Mouse (Mus musculus): ENCODE data around the gene Ddx50. TPM values are rescaled to one million over a fixed set of nuclear protein-coding genes. Genes with fewer than 3 reads are reported as not detected.
A peak's percentile ranks its signal among the peaks of the same experiment; 100 is the strongest.
"Not testable (repeated sequence)": the region's sequence is repeated elsewhere in the genome, so short reads cannot be mapped to it uniquely, and the experiment has no call there.

Ddx50 gene
- polyA plus RNA-seq, 1 experiment from 2014 or later: 163 TPM

DNA sequence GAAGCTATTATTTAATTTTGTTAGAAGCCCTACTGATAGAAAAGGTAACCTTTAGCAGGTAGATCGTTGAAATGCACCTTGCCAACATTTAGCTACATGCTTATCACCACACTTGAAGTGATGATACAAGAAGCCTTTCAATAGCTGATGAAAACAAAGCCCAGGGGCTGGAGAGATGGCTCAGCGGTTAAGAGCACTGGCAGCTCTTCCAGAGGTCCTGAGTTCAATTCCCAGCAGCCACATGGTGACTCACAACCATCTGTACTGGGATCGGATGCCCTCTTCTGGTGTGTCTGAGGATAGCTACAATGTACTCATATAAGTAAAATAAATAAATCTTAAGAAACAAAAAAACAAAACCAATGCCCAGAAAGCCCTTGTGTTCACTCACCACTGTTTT lies 46.9 kb downstream of the Ddx50 start:
- no peaks in the 10 kb centered on the region for H3K9me3 ChIP-seq (ENCODE audit: control insufficient read depth, low read length)
- ATAC-seq (ENCODE audit: insufficient number of reproducible peaks, low FRiP score, low TSS enrichment, low read depth): no peak
- WGBS: 91% methylated on average over 3 of the region's 3 CpGs

GRCm38 (mm10) chr10:62603233-62604030 lies 47.6 kb downstream of the Ddx50 start:
- no peaks in the 10 kb centered on the region for H3K27me3 ChIP-seq (ENCODE audit: control insufficient read depth, insufficient read depth, low read length)
- H3K4me2 ChIP-seq (ENCODE audit: low read depth, severe bottlenecking): no peak overlapping the region
- ATAC-seq (ENCODE audit: insufficient number of reproducible peaks, low FRiP score, low TSS enrichment, low read depth) (no peak), DNase-seq (ENCODE audit: low spot score) (no peak)
- H3K9ac ChIP-seq (ENCODE audit: low read length): no peak overlapping the region
- peaks cover 6% of the 10 kb centered on the region; the same call in 1 of the 2 replicates for H3K4me1 ChIP-seq (ENCODE audit: control insufficient read depth, insufficient read depth, low read length)
- no peak overlapping the region for H3K27ac ChIP-seq (replicated peaks; ENCODE audit: low read depth, low read length)
- H3K36me3 ChIP-seq (ENCODE audit: control insufficient read depth, insufficient read depth, low read length): no peaks in the 10 kb centered on the region
- H3K9me3 ChIP-seq (ENCODE audit: control insufficient read depth, low read length): no peaks in the 10 kb centered on the region
- 88% methylated on average over 12 of the region's 12 CpGs for WGBS
- no peak overlapping the region for H3K4me3 ChIP-seq (ENCODE audit: low read depth, low read length)

More for the DNA sequence above, 46.9 kb downstream of the Ddx50 start:
- Histone ChIP-seq H3K36me3 (ENCODE audit: control insufficient read depth, insufficient read depth, low read length) (no peaks in the 10 kb centered on the region), H3K27ac (replicated peaks; ENCODE audit: low read depth, low read length) (no peak overlapping the region), H3K4me1 (ENCODE audit: control insufficient read depth, insufficient read depth, low read length) (peaks cover 6% of the 10 kb centered on the region; the same call in 1 of the 2 replicates), H3K4me2 (ENCODE audit: low read depth, severe bottlenecking) (no peak overlapping the region), H3K9ac (ENCODE audit: low read length) (no peak overlapping the region), H3K4me3 (ENCODE audit: low read depth, low read length) (no peak overlapping the region), H3K27me3 (ENCODE audit: control insufficient read depth, insufficient read depth, low read length) (no peaks in the 10 kb centered on the region)
- DNase-seq (ENCODE audit: low spot score): no peak

DNA sequence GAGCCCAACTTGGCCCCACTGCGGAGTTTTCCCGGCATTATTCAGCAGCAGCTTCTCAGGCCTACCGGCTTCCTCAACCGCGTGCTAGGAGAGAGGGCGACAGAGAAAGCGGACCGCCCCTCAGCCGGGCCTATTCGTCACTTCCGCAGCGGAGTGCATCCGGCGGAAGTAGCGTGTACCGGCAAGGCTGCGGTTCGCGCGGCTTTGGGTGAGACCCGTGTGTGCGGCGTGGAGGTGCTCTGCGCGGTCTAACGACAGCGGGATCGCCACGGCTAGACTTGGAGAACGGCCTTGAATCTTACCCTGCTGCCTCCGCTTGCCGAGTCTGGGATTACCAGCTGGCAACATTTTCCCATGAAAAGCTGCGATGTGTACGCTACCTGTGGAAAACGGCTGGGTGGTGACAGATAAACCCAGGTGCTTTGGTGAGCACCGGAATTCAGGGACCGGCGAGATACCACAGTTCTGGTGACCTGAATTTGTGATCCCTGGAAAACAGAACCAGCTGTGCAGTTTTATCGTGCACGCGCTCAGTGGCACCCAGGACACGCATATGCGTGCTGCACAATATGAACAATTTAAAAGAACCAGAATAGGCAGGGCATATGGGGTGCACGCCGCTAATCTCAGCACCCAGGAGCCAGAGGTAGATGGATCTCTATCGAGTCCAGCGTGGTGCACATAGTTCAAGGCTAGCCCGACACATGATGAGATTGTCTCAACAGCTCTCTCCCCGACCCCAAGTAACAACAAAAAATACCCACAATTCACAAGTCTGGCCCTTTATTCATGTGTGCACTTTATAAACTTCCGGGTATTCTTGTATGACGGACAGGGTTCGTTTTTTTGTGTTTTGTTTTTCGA lies 48.6 kb downstream of the Ddx50 start, which contains the start of gene Ddx21:
Gene Ddx21, minus strand, starts transcription at position 105 of the 864 bp plus-strand sequence.
- Histone ChIP-seq H3K36me3 (ENCODE audit: control insufficient read depth, insufficient read depth, low read length) (peaks cover 5% of the 10 kb centered on the region), H3K4me2 (ENCODE audit: low read depth, severe bottlenecking) (peak within 1 kb of the TSS; percentile 91), H3K27me3 (ENCODE audit: control insufficient read depth, insufficient read depth, low read length) (no peaks in the 10 kb centered on the region), H3K4me3 (ENCODE audit: low read depth, low read length) (peak within 1 kb of the TSS; percentile 83), H3K9ac (ENCODE audit: low read length) (peak within 1 kb of the TSS; percentile 72), H3K27ac (replicated peaks; ENCODE audit: low read depth, low read length) (no peak within 1 kb of the TSS; the same call in 1 of the 2 replicates), H3K9me3 (ENCODE audit: control insufficient read depth, low read length) (no peaks in the 10 kb centered on the region), H3K4me1 (ENCODE audit: control insufficient read depth, insufficient read depth, low read length) (peaks cover 6% of the 10 kb centered on the region; the same call in 1 of the 2 replicates)
- WGBS: 8% methylated on average over 53 of the region's 53 CpGs
- DNase-seq (ENCODE audit: low spot score) (peak; percentile 95), ATAC-seq (ENCODE audit: insufficient number of reproducible peaks, low FRiP score, low TSS enrichment, low read depth) (peak; percentile 93)

DNA sequence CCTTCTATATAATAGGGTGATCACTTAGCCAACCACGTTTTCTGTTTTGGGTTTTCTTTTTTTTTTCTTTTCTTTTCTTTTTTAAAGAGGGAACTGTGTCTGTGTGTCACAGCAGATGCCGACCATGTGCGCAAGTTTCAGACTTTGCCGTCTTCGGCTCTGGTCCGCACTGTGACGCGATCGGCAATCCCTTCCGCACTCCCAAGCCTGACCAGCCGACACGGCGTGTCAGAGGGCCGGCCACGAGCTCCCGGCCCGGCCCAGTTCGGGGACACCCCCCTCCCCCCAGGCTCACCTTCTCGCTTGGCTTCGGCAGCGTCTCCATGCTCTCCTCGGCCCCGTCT lies 49.2 kb downstream of the Ddx50 start:
- no peaks in the 10 kb centered on the region for H3K27me3 ChIP-seq (ENCODE audit: control insufficient read depth, insufficient read depth, low read length)
- H3K27ac ChIP-seq (replicated peaks; ENCODE audit: low read depth, low read length): no peak overlapping the region
- peak overlapping the region; percentile 91 for H3K4me2 ChIP-seq (ENCODE audit: low read depth, severe bottlenecking)
- H3K9ac ChIP-seq (ENCODE audit: low read length): peak overlapping the region; percentile 72
- H3K36me3 ChIP-seq (ENCODE audit: control insufficient read depth, insufficient read depth, low read length): peaks cover 8% of the 10 kb centered on the region
- WGBS: 0% methylated on average over 23 of the region's 23 CpGs
- H3K9me3 ChIP-seq (ENCODE audit: control insufficient read depth, low read length): no peaks in the 10 kb centered on the region
- H3K4me1 ChIP-seq (ENCODE audit: control insufficient read depth, insufficient read depth, low read length): peaks cover 6% of the 10 kb centered on the region; the same call in 1 of the 2 replicates
- peak; percentile 76 for ATAC-seq (ENCODE audit: insufficient number of reproducible peaks, low FRiP score, low TSS enrichment, low read depth)
- no peak for DNase-seq (ENCODE audit: low spot score)
- H3K4me3 ChIP-seq (ENCODE audit: low read depth, low read length): peak overlapping the region; percentile 83

DNA sequence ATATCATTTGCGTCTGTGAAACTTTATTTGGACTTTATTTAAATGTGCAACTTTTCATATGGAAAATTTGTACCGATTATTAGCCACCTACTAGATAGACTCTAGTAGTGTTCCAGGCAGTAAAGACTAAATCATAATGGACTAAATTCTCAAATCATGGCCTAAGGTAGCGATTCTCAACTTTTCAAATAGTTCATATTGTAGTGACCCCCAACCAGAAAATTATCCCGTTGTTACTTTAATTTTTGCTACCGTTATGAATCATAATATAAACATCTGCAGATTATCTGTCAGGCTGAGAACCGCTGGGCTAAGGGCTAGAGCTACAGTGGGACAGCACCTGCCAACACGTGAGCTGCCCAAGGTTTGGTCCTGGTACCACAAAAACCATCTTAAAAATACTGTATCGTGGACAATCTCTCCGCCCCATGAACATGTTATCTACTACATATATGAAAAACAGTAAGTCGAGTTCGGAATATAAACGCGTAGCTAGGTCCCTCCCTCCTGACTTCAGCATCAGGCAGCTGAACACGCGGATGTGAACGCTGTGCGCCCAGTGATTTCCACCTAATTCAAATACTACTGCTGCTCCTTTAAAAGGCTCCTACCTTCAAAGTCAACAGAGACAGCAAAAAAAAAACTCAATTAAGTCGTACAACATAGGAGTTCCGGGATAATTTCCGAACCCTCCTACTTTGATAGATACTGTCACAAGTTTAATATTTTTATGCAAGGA lies 49.8 kb downstream of the Ddx50 start:
- Histone ChIP-seq H3K36me3 (ENCODE audit: control insufficient read depth, insufficient read depth, low read length) (peaks cover 8% of the 10 kb centered on the region), H3K9ac (ENCODE audit: low read length) (peak overlapping the region; percentile 48; the same call in 1 of the 2 replicates), H3K27me3 (ENCODE audit: control insufficient read depth, insufficient read depth, low read length) (no peaks in the 10 kb centered on the region), H3K9me3 (ENCODE audit: control insufficient read depth, low read length) (no peaks in the 10 kb centered on the region), H3K4me2 (ENCODE audit: low read depth, severe bottlenecking) (peak overlapping the region; percentile 91), H3K4me1 (ENCODE audit: control insufficient read depth, insufficient read depth, low read length) (peaks cover 6% of the 10 kb centered on the region; the same call in 1 of the 2 replicates), H3K4me3 (ENCODE audit: low read depth, low read length) (peak overlapping the region; percentile 83), H3K27ac (replicated peaks; ENCODE audit: low read depth, low read length) (no peak overlapping the region)
- no peak for ATAC-seq (ENCODE audit: insufficient number of reproducible peaks, low FRiP score, low TSS enrichment, low read depth)
- DNase-seq (ENCODE audit: low spot score): no peak
- 12% methylated on average over 20 of the region's 20 CpGs for WGBS

- ATAC-seq (ENCODE audit: insufficient number of reproducible peaks, low FRiP score, low TSS enrichment, low read depth) (no peak), DNase-seq (ENCODE audit: low spot score) (no peak)
- no peak overlapping the region for H3K9ac ChIP-seq (ENCODE audit: low read length)
- H3K9me3 ChIP-seq (ENCODE audit: control insufficient read depth, low read length): no peaks in the 10 kb centered on the region
- H3K36me3 ChIP-seq (ENCODE audit: control insufficient read depth, insufficient read depth, low read length): peaks cover 9% of the 10 kb centered on the region
- H3K4me3 ChIP-seq (ENCODE audit: low read depth, low read length): no peak overlapping the region
- no peaks in the 10 kb centered on the region for H3K27me3 ChIP-seq (ENCODE audit: control insufficient read depth, insufficient read depth, low read length)
- no peak overlapping the region for H3K27ac ChIP-seq (replicated peaks; ENCODE audit: low read depth, low read length)
- no peak overlapping the region for H3K4me2 ChIP-seq (ENCODE audit: low read depth, severe bottlenecking)
- peaks cover 6% of the 10 kb centered on the region; the same call in 1 of the 2 replicates for H3K4me1 ChIP-seq (ENCODE audit: control insufficient read depth, insufficient read depth, low read length)
- WGBS: 95% methylated on average over 6 of the region's 6 CpGs
Measured at GRCm38 (mm10) chr10:62600056-62600455, 51.0 kb downstream of the Ddx50 start.

- H3K4me1 ChIP-seq (ENCODE audit: control insufficient read depth, insufficient read depth, low read length); ATAC-seq (ENCODE audit: insufficient number of reproducible peaks, low FRiP score, low TSS enrichment, low read depth); H3K9me3 ChIP-seq (ENCODE audit: control insufficient read depth, low read length); H3K27me3 ChIP-seq (ENCODE audit: control insufficient read depth, insufficient read depth, low read length); DNase-seq (ENCODE audit: low spot score); H3K9ac ChIP-seq (ENCODE audit: low read length); H3K4me2 ChIP-seq (ENCODE audit: low read depth, severe bottlenecking); H3K4me3 ChIP-seq (ENCODE audit: low read depth, low read length); H3K27ac ChIP-seq (replicated peaks; ENCODE audit: low read depth, low read length): not testable (repeated sequence)
- 96% methylated on average over 3 of the region's 3 CpGs for WGBS
- peaks cover 12% of the 10 kb centered on the region for H3K36me3 ChIP-seq (ENCODE audit: control insufficient read depth, insufficient read depth, low read length)
Measured at GRCm38 (mm10) chr10:62599311-62599710, 51.7 kb downstream of the Ddx50 start.

DNA sequence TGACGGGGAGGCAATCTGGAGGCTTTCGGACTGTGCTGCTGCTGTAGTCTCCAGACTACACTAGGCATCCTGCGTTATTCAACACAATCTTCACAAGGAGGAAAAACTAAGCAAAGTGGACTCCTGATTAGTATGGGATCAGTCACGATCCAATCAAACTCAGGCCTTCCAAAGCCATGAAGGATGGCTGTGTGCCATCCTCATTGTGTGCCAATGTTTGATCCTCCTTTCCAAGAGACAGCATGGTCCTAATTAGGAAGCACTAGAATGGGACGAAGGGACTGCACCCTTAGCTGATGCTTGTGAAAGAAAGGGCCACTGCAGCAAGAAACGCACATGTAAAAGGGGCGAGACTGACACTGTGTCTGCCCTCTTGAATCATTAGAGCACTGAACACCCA lies 58.5 kb downstream of the Ddx50 start:
- 88% methylated on average over 7 of the region's 7 CpGs for WGBS
- Histone ChIP-seq H3K36me3 (ENCODE audit: control insufficient read depth, insufficient read depth, low read length) (peaks cover 47% of the 10 kb centered on the region), H3K4me1 (ENCODE audit: control insufficient read depth, insufficient read depth, low read length) (no peaks in the 10 kb centered on the region)

More for the DNA sequence above, 58.5 kb downstream of the Ddx50 start:
- Histone ChIP-seq H3K9ac (ENCODE audit: low read length) (no peak overlapping the region), H3K9me3 (ENCODE audit: control insufficient read depth, low read length) (no peaks in the 10 kb centered on the region), H3K4me2 (ENCODE audit: low read depth, severe bottlenecking) (no peak overlapping the region), H3K27me3 (ENCODE audit: control insufficient read depth, insufficient read depth, low read length) (no peaks in the 10 kb centered on the region), H3K27ac (replicated peaks; ENCODE audit: low read depth, low read length) (no peak overlapping the region), H3K4me3 (ENCODE audit: low read depth, low read length) (no peak overlapping the region)
- ATAC-seq (ENCODE audit: insufficient number of reproducible peaks, low FRiP score, low TSS enrichment, low read depth): no peak
- no peak for DNase-seq (ENCODE audit: low spot score)
